Comparison of ENCODE assay signal across 9 mouse cellular contexts in genomic region chr8:71592374-71593170, GRCm38 (mm10). TPM values are rescaled to one million over a fixed set of nuclear protein-coding genes. Genes with fewer than 3 reads are reported as not detected.
A peak's percentile ranks its signal among the peaks of the same experiment; 100 is the strongest.
DNase-seq lines count a peak whose midpoint lies in the region; ATAC-seq and TF ChIP-seq lines count a peak whose summit lies in the region.
"Had no signal": no experiment of that assay in that cellular context is flagged by ENCODE, and none has a peak within 500 bp of the region (broad histone marks: within the 10 kb centered on the region; RNA-seq: fewer than 3 reads in every experiment).

No protein-coding gene starts in this region.

- H3K27me3 ChIP-seq in limb, embryonic 11.5 days (ENCODE audit: control insufficient read depth, insufficient read depth, low read length): no peaks in the 10 kb centered on the region
- H3K27me3 ChIP-seq in midbrain, embryonic 14.5 days (ENCODE audit: control insufficient read depth, insufficient read depth, low read length): no peaks in the 10 kb centered on the region
- H3K27me3 ChIP-seq in testis, adult 2 months (ENCODE audit: control insufficient read depth, insufficient read depth, low read length): no peaks in the 10 kb centered on the region

- peak overlapping the region; percentile 92 for H3K4me2 ChIP-seq in limb, embryonic 11.5 days (ENCODE audit: low read depth, severe bottlenecking)
- peak overlapping the region; percentile 97 for H3K4me2 ChIP-seq in midbrain, embryonic 14.5 days (ENCODE audit: low read length)

- WGBS in limb, embryonic 11.5 days: 6% methylated on average over 60 of the region's 60 CpGs
- 5% methylated on average over 60 of the region's 60 CpGs for WGBS in midbrain, embryonic 14.5 days

- ATAC-seq in limb, embryonic 11.5 days (ENCODE audit: insufficient number of reproducible peaks, low FRiP score, low TSS enrichment, low read depth): peak; percentile 36; the same call in 1 of the 2 replicates
- peak; percentile 73 for ATAC-seq in midbrain, embryonic 14.5 days (ENCODE audit: low FRiP score, low TSS enrichment)

- DNase-seq in retina, adult 2 months (ENCODE audit: low read depth, low spot score): peak; percentile 56
- DNase-seq in retina, postnatal 1 day: no peak
- peak; percentile 85 for DNase-seq in heart, adult 18-20 months
- peak; percentile 80 to 84 for DNase-seq in kidney, adult 8-10 months
- DNase-seq in limb, embryonic 11.5 days (ENCODE audit: low spot score): no peak
- DNase-seq in midbrain, embryonic 14.5 days: peak; percentile 83

- H3K9me3 ChIP-seq in limb, embryonic 11.5 days (ENCODE audit: control insufficient read depth, low read length): no peaks in the 10 kb centered on the region
- H3K9me3 ChIP-seq in midbrain, embryonic 14.5 days (ENCODE audit: control insufficient read depth, low read length): no peaks in the 10 kb centered on the region

- TF ChIP-seq POLR2A in cortical plate, adult 2 months (IDR thresholded peaks at IDR 0.05; ENCODE audit: extremely low read depth, insufficient read depth, low read length): no peak
- TF ChIP-seq POLR2A in testis, adult 2 months (IDR thresholded peaks at IDR 0.05; ENCODE audit: control insufficient read depth, low read depth, low read length): peak; percentile 48; the same call in 1 of the 2 replicates

- H3K27ac ChIP-seq in cortical plate, adult 2 months (ENCODE audit: insufficient read depth, low read length): peak overlapping the region; percentile 99
- peak overlapping the region; percentile 91 for H3K27ac ChIP-seq in limb, embryonic 11.5 days (replicated peaks; ENCODE audit: low read depth, low read length)
- peak overlapping the region; percentile 99 for H3K27ac ChIP-seq in midbrain, embryonic 14.5 days (replicated peaks; ENCODE audit: low read depth, low read length)
- peak overlapping the region; percentile 76 for H3K27ac ChIP-seq in testis, adult 2 months (ENCODE audit: control insufficient read depth, insufficient read depth, low read depth, low read length)

- H3K4me1 ChIP-seq in cortical plate, adult 2 months (ENCODE audit: control insufficient read depth, insufficient read depth, low read length): peaks cover 5% of the 10 kb centered on the region
- peaks cover 5% of the 10 kb centered on the region for H3K4me1 ChIP-seq in limb, embryonic 11.5 days (ENCODE audit: control insufficient read depth, insufficient read depth, low read length)
- peaks cover 24% of the 10 kb centered on the region for H3K4me1 ChIP-seq in midbrain, embryonic 14.5 days (ENCODE audit: control insufficient read depth, insufficient read depth, low read length)
- peaks cover 13% of the 10 kb centered on the region for H3K4me1 ChIP-seq in testis, adult 2 months (ENCODE audit: control insufficient read depth, insufficient read depth, low read length)

- no peaks in the 10 kb centered on the region for H3K36me3 ChIP-seq in limb, embryonic 11.5 days (ENCODE audit: control insufficient read depth, insufficient read depth, low read length)
- H3K36me3 ChIP-seq in midbrain, embryonic 14.5 days (ENCODE audit: control insufficient read depth, insufficient read depth, low read length): 0 out of 2 replicates have a peak, but pooled peaks cover 3% of the 10 kb centered on the region
- H3K36me3 ChIP-seq in testis, adult 2 months (ENCODE audit: control insufficient read depth, insufficient read depth, low read length): no peaks in the 10 kb centered on the region

- H3K4me3 ChIP-seq in cortical plate, adult 2 months (ENCODE audit: insufficient read depth, low read length): peak overlapping the region; percentile 99
- H3K4me3 ChIP-seq in limb, embryonic 11.5 days (ENCODE audit: low read depth, low read length): peak overlapping the region; percentile 92
- peak overlapping the region; percentile 74 for H3K4me3 ChIP-seq in midbrain, embryonic 14.5 days (replicated peaks; ENCODE audit: low read depth, low read length)
- H3K4me3 ChIP-seq in testis, adult 2 months (ENCODE audit: control insufficient read depth, low read depth, low read length): peak overlapping the region; percentile 83

- no peak for TF ChIP-seq CTCF in cortical plate, adult 2 months (IDR thresholded peaks at IDR 0.05; ENCODE audit: extremely low read depth, insufficient read depth, low read length)
- no peak for TF ChIP-seq CTCF in testis, adult 2 months (IDR thresholded peaks at IDR 0.05; ENCODE audit: control insufficient read depth, insufficient read depth, insufficient replicate concordance, low read depth, low read length)

- peak overlapping the region; percentile 96 for H3K9ac ChIP-seq in limb, embryonic 11.5 days (ENCODE audit: low read length)
- peak overlapping the region; percentile 97 for H3K9ac ChIP-seq in midbrain, embryonic 14.5 days (replicated peaks; ENCODE audit: low read length)

RNA-seq across cellular contexts. Expression of gene Pgls, which starts 0.6 kb away (rescaled TPM):
- 34.3 and 35.4 TPM in 2 replicates for polyA plus RNA-seq in cortical plate, adult 2 months (2012; rRNA removed)
- 10 to 100 TPM; 66.5 to 72.2 TPM for total RNA-seq in heart, adult 18-20 months (2021)
- 230 and 239 TPM in 2 replicates for polyA plus RNA-seq in limb, embryonic 11.5 days (2014; fragmentation: Nextera tagmentation; extraction: Ambion mirVana)
- polyA plus RNA-seq in midbrain, embryonic 14.5 days (2014; fragmentation: Nextera tagmentation; extraction: Ambion mirVana): 241 and 269 TPM in 2 replicates
- polyA plus RNA-seq in testis, adult 2 months (2012; rRNA removed): 88.4 and 93.6 TPM in 2 replicates

RNA-seq across cellular contexts. Expression of gene Fam129c, which starts 4.9 kb away (rescaled TPM):
- 2.8 and 3.4 TPM in 2 replicates for polyA plus RNA-seq in cortical plate, adult 2 months (2012; rRNA removed)
- 1 to 10 TPM in 1 of 2 experiments, under 1 TPM in 1; 0.99 to 1.0 TPM for total RNA-seq in heart, adult 18-20 months (2021)
- 2.7 and 3.8 TPM in 2 replicates for polyA plus RNA-seq in limb, embryonic 11.5 days (2014; fragmentation: Nextera tagmentation; extraction: Ambion mirVana)
- 6.3 and 8.5 TPM in 2 replicates for polyA plus RNA-seq in midbrain, embryonic 14.5 days (2014; fragmentation: Nextera tagmentation; extraction: Ambion mirVana)
- polyA plus RNA-seq in testis, adult 2 months (2012; rRNA removed): 2.2 and 3.9 TPM in 2 replicates

RNA-seq across cellular contexts. Expression of gene Colgalt1, which starts 18.2 kb away (rescaled TPM):
- polyA plus RNA-seq in cortical plate, adult 2 months (2012; rRNA removed): 100 and 104 TPM in 2 replicates
- 10 to 100 TPM; 41.6 to 42.4 TPM for total RNA-seq in heart, adult 18-20 months (2021)
- 46.6 and 49.8 TPM in 2 replicates for polyA plus RNA-seq in limb, embryonic 11.5 days (2014; fragmentation: Nextera tagmentation; extraction: Ambion mirVana)
- 60.4 and 70.3 TPM in 2 replicates for polyA plus RNA-seq in midbrain, embryonic 14.5 days (2014; fragmentation: Nextera tagmentation; extraction: Ambion mirVana)
- polyA plus RNA-seq in testis, adult 2 months (2012; rRNA removed): 31.0 and 37.4 TPM in 2 replicates

RNA-seq across cellular contexts. Expression of gene Slc27a1, which starts 23.9 kb away (rescaled TPM):
- polyA plus RNA-seq in cortical plate, adult 2 months (2012; rRNA removed): 146 and 167 TPM in 2 replicates
- total RNA-seq in heart, adult 18-20 months (2021): 100 to 1,000 TPM; 162 to 202 TPM
- polyA plus RNA-seq in limb, embryonic 11.5 days (2014; fragmentation: Nextera tagmentation; extraction: Ambion mirVana): 16.7 and 18.0 TPM in 2 replicates
- 33.5 and 41.6 TPM in 2 replicates for polyA plus RNA-seq in midbrain, embryonic 14.5 days (2014; fragmentation: Nextera tagmentation; extraction: Ambion mirVana)
- 72.5 and 82.1 TPM in 2 replicates for polyA plus RNA-seq in testis, adult 2 months (2012; rRNA removed)

RNA-seq across cellular contexts. Expression of gene Nxnl1, which starts 26.2 kb away (rescaled TPM):
- 0.04 and 0.08 TPM in 2 replicates for polyA plus RNA-seq in cortical plate, adult 2 months (2012; rRNA removed)
- under 1 TPM; 0.15 TPM for total RNA-seq in heart, adult 18-20 months (2021)
- polyA plus RNA-seq in limb, embryonic 11.5 days (2014; fragmentation: Nextera tagmentation; extraction: Ambion mirVana): not detected in 2 replicates
- polyA plus RNA-seq in midbrain, embryonic 14.5 days (2014; fragmentation: Nextera tagmentation; extraction: Ambion mirVana): not detected in 2 replicates
- polyA plus RNA-seq in testis, adult 2 months (2012; rRNA removed): 0.29 and 0.47 TPM in 2 replicates
- total RNA-seq: neutrophil, adult 5-6 weeks had no signal

Comparison
In these comparisons a context has a peak if more than half of its experiments do, and no peak if none do; other contexts are left out.
1. DNase-seq: peak in retina, adult 2 months (single experiment), heart, adult 18-20 months (2 of 2), kidney, adult 8-10 months (2 of 2) and midbrain, embryonic 14.5 days (single experiment); none in retina, postnatal 1 day (single experiment) and limb, embryonic 11.5 days (single experiment).
2. Peak in every context shown above with its lines, with median percentiles within 50 percentile points of each other: H3K27ac ChIP-seq and H3K4me3 ChIP-seq.